Mouse (Mus musculus) cerebellum, postnatal 36 days (tissue): ENCODE data around the gene Stfa2.
"Not testable (repeated sequence)": the region's sequence is repeated elsewhere in the genome, so short reads cannot be mapped to it uniquely, and the experiment has no call there.

ENCODE experiments used
- DNase-seq, 2 experiments: peaks; one replicate each; pipeline ENCODE4 v3.0.0; 2021 to 2022; ENCODE audit warnings: mixed read lengths in 2 of 2

Stfa2 gene

DNA sequence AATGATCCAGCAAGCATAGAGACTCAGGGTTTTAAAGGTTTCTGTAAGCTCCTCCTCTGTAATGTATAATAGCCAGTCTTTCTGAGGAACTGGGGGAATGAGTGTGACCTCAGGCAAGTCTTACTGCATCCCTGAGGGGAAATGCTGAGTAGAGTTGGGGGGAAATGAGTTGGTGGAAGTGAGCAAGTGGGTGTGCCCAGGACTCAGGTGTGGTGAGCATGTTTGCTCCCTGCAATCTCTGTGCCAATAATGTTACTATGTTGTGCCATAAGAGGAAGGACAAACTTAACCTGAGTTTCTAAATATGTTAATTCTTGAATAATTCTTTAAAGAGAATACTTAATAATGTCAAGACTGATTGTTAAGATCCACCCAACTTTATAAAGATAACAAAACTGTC is at the start of gene Stfa2:
Gene Stfa2 (minus strand): TSS at position 101 of the 400 bp plus-strand sequence.
- DNase-seq, result no peak

DNA sequence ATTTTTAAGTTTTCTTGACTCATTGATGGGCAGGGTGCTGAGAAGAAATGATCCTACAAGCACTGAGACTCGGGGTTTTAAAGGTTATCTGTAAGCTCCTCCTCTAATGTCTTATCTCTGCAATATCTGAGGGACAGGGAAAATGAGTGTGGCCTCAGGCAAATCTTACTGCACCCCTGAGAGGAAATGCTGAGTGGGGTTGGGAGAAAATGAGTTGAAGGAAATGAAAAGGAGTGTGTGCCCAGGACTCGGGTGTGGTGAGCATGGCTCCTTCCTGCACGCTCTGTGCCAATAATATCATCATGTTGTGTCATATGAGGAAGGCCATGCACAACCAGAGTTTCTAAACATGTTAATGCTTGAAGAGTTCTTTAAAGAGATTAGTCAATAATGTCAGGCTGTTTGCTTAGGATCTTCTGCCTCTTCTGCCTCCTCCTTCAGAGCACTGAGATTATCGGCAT is 47.1 kb upstream of the Stfa2 start, which contains the start of gene Stfa3:
Gene Stfa3 (minus strand): TSS at position 51 of the 461 bp plus-strand sequence.
- no peak for DNase-seq

DNA sequence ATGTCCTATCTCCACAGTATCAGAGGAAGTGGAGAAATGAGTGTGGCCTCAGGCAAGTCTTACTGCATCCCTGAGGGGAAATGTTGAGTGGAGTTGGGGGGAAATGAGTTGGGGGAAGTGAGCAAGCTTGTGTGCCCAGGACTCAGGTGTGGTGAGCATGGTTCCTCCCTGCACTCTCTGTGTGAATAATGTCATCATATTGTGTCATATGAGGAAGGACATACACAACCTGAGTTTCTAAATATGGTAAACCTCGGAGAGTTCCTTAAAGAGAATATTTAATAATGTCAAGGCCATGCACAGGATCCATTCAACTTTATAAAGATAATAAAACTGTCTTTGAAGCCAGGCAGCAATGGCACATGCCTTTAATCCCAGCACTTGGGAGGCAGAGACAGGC is 12.7 kb upstream of the Stfa2 start:
- DNase-seq, result not testable (repeated sequence)

DNA sequence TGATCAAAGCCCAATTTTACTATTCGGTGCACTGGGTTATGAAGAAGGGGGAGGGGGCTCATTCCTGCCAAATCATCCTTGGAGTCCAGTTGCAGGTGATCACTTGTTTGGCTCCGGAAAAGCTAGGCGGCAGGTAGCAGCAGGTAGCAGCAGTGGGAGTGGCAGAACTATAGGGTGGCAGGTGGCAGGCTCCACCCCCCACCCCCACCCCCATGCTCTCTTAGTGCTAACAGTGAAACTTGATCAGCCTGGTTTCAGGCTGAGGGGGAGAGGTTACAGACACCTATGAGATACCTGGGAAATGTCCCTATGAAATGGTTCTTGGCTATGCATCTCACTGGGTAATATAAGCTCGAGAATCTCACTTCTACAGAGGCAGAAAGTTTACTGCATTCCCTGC is 19.2 kb downstream of the Stfa2 start:
- no peak for DNase-seq

DNA sequence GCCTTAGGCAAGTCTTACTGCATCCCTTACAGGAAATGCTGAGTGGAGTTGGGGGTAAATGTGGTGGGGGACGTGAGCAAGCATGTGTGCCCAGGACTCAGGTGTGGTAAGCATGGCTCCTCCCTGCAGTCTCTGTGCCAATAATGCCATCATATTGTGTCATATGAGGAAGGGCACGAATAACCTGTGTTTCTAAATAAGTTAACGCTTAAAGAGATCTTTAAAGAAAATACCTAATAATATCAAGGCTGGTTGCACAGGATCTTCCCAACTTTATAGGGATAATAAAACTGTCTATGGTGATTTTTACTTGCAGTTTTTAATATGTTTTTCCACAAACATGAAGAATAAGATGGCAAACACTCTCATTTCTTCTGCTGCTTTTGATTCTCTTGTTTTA is 40.6 kb downstream of the Stfa2 start, which contains the start of gene BC100530:
Gene BC100530 (minus strand): TSS at position 101 of the 400 bp plus-strand sequence.
- DNase-seq, result not testable (repeated sequence)
